Mouse (Mus musculus) E14TG2a.4 (cell line): ENCODE measurements around the gene D130043K22Rik.

ENCODE experiments used
- CTCF ChIP-seq: conservative IDR thresholded peaks from 2 replicates; pipeline ENCODE4 v1.5.1; 2014; ENCODE audit warnings: low read length
- NANOG ChIP-seq: IDR thresholded peaks from 2 replicates; pipeline ENCODE4 v1.6.1; 2014; ENCODE audit warnings: borderline replicate concordance, low read length, mixed read lengths
- POU5F1 ChIP-seq: IDR thresholded peaks from 2 replicates; pipeline ENCODE4 v1.6.1; 2014; ENCODE audit warnings: low read length, borderline replicate concordance

DNA sequence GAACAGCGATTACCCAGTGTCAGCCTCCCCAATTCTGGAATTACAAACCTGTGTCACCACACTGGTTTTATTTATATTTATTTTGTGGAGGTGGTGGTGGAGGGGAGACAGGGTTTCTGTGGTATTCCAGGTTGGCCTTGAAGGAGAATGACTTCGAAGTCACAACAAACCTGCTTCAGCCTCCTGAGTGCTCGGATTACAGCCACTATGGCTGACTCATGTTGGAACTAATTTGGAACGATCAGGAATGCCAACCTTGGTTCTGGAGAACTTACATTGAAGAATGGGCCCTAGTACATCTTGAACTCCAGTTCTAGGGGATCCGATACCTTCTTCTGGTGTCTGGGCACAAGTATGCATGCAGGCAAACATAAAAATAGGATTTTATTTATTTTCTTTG, 45.6 kb upstream of the D130043K22Rik start:
- no peak for TF ChIP-seq CTCF
- TF ChIP-seq POU5F1, result no peak
- TF ChIP-seq NANOG, result no peak
